Mouse (Mus musculus): Measurements from ENCODE around the gene Gpx3.

GRCm38 (mm10) chr11:54932540-54932939, 30.3 kb downstream of the Gpx3 start:
- TF ChIP-seq EP300 (IDR thresholded peaks at IDR 0.05) (no peak), CTCF (IDR thresholded peaks at IDR 0.05) (no peak)
